Mouse (Mus musculus) adrenal gland, postnatal 10 days (tissue): ENCODE measurements around the gene Cpb1. TPM values are rescaled to one million over a fixed set of nuclear protein-coding genes. Genes with fewer than 3 reads are reported as not detected.

Experiments used
- DNase-seq: peaks from one replicate; pipeline ENCODE4 v3.0.0; 2021; ENCODE audit warnings: mixed read lengths
- long read RNA-seq, 2 experiments: library from polyadenylated mRNA; stranded (forward); transcript quantifications; one replicate each; pipeline ENCODE4 v2.0.0; 2021
- total RNA-seq, 2 experiments: library from RNA; stranded (reverse); gene quantifications; 2 replicates each; pipeline ENCODE4 v1.2.3; 2021

Cpb1 gene
- 1 to 10 TPM; 3.5 to 4.1 TPM for total RNA-seq
- long read RNA-seq, experiment 1, partial matches to known transcripts, result 3 of 14 reads
- long read RNA-seq, experiment 1, other reads (novel, unspliced or antisense), result 9 of 14 reads
- long read RNA-seq, experiment 2, partial matches to known transcripts, result 0 of 4 reads
- long read RNA-seq, experiment 2, other reads (novel, unspliced or antisense), result 4 of 4 reads

DNA sequence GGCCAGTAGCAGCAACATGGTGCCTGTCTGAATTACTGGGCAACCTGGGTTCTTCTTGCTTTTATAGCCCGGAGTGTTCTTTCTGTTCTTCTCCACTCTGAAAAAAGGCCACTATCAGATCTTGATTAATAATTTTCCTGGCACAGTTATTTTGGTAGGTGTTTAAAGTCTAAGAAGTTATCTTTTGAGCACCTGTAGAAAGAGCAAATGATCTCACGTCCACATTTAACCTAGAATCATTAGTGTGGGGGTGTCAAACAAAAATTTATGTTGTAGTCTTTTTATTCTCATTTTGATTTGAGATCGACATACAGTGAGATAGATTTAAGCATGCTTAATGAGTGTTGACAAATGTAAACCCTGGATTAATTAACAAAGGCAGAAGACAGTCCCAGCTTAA lies at the start of gene Cpb1:
Gene Cpb1, minus strand, starts transcription at position 101 of the 400 bp plus-strand sequence.
- DNase-seq, result no peak

GRCm38 (mm10) chr3:20317233-20317632 lies 41.7 kb upstream of the Cpb1 start:
- no peak for DNase-seq

DNA sequence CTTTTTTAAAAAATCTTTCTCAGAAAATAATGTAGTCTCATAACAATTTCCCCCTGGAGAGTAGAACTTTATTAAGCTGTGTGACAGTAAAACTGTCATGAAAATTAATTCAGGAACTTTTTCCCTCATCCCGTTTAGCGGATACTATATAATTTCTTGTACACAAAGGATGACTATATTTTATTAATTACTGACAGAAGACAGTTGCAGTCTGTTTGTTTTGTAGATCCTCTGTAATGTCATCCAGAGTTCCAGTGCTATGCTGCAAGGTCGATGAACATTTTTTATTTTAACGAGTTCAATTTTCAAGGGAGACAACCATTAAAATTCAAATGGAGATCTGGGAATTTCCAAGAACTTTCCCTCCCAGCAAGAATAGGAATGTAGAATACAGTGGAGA lies 33.6 kb upstream of the Cpb1 start:
- DNase-seq, result no peak

- DNase-seq, result no peak
These were observed 31.7 kb upstream of the Cpb1 start for GRCm38 (mm10) chr3:20307256-20307655.

- DNase-seq, result peak; percentile 5
These were observed 29.3 kb upstream of the Cpb1 start for GRCm38 (mm10) chr3:20304758-20305352.

DNA sequence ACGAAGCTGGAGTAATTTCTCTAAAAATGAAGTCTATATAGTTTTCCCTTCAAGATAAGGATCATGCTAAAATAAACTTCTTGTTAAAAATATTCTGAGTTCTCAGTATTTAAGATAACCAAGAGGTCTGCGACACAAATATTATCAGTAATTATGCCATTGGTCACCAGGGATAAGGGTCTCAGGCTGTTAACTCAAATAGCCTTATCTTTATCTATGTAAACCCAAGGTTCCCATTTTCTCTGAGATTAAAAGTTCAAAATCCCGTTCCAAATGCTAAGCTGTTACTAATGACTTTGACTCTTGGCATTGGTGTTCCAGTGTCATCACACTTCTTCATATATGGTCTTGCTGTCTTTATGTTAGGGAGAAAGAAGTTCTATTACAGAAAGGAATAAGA lies 20.0 kb upstream of the Cpb1 start:
- DNase-seq, result no peak

- no peak for DNase-seq
These were observed 19.2 kb upstream of the Cpb1 start for GRCm38 (mm10) chr3:20294542-20295348.

- no peak for DNase-seq
These were observed 15.8 kb upstream of the Cpb1 start for GRCm38 (mm10) chr3:20291370-20291769.

DNA sequence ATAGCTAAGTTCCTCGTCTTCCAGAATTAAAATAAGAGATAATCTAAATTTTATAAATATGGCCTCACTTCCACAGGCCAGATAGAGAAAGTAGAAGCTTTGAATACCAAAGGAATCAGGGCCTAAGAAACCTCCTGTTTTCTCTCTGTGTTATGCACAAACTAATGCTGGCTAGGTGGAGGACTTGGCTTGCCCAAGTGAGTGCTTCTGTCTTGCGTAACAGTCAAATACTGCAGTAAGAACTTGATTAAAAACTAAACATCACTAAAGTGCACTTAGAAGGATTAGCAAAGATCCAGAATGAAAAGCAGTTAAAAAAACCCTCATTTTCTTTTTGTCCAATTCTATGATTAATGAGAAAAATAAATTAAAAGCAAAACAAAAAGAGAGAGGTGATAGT lies 13.2 kb upstream of the Cpb1 start:
- DNase-seq, result no peak

DNA sequence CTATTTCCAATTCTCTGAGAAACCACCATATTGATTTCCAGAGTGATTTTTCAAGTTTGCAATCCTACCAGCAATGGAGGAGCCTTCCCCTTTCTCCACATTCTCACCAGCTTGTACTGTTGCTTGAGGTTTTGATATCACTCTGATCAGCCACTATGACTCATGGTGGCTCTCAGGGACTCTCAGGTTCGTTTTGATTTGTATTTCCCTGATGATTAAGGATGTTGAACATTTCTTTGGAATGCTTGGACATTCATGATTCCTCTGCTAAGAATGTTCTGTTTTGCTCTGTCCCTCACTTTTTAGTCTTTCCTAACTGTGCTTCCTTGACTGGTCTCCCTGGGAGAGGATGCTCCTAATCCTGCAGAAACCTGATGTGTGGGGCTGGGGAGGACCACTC lies 6.3 kb upstream of the Cpb1 start:
- no peak for DNase-seq

- DNase-seq, result peak; percentile 10
These were observed 20.7 kb downstream of the Cpb1 start for GRCm38 (mm10) chr3:20254566-20255479.

GRCm38 (mm10) chr3:20243913-20244312 lies 31.6 kb downstream of the Cpb1 start:
- DNase-seq, result no peak

- no peak for DNase-seq
These were observed 33.5 kb downstream of the Cpb1 start, which contains the start of gene Cpa3 for GRCm38 (mm10) chr3:20242050-20242449. Gene Cpa3, minus strand, starts transcription at chr3:20242181.

DNA sequence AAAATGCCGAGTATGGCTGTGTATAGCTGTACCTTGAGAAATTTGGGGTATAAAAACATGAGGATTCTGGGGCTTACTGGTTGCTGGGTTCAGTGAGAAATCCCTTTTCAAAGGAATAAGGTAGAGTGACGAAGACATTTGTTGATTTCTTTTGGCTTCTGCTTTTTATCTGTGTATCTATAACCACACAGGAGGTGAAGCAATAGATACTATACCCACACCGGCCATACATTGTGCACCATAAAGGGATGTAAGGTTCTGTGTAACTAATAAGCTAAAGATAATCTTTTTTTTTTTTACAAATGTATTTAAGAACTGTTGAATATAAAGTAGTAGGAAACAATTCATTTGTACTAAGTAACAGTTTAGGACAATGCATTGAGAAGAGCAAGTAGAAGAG lies 35.8 kb downstream of the Cpb1 start:
- no peak for DNase-seq

- DNase-seq, result no peak
These were observed 38.6 kb downstream of the Cpb1 start for GRCm38 (mm10) chr3:20236965-20237364.

GRCm38 (mm10) chr3:20229027-20229426 lies 46.5 kb downstream of the Cpb1 start:
- no peak for DNase-seq

DNA sequence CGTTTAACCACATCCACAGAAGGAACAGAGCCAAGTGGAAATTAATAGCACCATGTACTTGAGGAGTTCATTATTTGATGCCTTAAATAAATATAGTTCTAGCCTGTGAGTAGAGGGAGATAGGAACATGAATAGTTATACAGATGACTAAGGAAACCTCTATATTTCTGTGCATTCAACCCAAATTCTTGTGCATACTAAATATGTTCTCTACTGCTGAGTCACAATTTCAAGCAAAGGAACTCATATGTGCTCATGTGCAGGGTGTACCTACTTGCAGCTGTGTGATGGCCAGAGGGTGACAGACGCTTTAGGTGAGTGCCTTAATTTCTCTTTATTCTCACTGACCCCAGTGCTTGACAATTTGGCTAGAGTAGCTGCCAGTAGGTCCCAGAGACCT lies 50.1 kb downstream of the Cpb1 start:
- no peak for DNase-seq

GRCm38 (mm10) chr3:20222926-20223698 lies 52.4 kb downstream of the Cpb1 start:
- no peak for DNase-seq

GRCm38 (mm10) chr3:20222136-20222535 lies 53.4 kb downstream of the Cpb1 start:
- DNase-seq, result no peak

DNA sequence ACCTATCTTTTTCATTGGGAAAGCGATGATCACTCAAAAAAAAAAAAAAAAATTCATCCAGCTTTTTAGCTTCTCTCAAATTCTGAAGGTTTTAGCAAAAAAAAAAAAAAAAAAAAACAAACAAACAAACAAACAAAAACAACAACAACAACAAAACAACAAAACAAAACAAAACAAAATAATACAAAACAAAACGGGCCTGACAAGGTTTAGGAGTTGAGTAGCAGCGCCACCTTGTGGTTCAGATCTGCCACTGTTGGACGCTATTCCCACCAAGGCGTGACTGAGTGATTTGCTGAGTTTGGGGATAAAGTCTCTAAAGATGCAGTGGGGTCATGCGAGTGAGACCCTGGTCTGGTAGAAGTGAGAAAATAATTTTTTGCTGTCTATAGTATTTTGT lies 76.7 kb downstream of the Cpb1 start:
- DNase-seq, result peak; percentile 76
